Mouse (Mus musculus): ENCODE data around the gene Slc28a3. TPM values are rescaled to one million over a fixed set of nuclear protein-coding genes. Genes with fewer than 3 reads are reported as not detected.

Gene Slc28a3
- polyA plus RNA-seq, 1 experiment = 0.15 TPM

DNA sequence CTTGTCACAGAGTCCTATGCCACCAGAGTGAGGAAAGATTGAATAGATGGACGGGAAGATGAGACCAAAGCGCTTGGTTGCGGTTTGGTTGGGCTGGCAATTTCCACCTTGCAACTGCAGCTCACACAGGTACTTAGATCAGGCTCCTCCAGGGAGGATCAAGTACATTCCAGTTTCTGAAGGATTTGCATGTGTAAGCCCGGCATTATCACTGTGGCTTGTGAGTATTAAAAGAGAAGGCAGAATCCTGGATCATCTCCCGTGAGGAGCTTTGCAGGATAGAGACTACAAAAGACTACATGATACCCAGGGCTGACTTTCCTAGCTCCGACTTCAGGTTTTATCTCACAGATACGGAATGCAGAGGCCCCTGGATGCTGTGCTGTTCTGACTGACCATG, 71.7 kb downstream of the Slc28a3 start:
- DNase-seq (ENCODE audit: low read depth) = no peak

DNA sequence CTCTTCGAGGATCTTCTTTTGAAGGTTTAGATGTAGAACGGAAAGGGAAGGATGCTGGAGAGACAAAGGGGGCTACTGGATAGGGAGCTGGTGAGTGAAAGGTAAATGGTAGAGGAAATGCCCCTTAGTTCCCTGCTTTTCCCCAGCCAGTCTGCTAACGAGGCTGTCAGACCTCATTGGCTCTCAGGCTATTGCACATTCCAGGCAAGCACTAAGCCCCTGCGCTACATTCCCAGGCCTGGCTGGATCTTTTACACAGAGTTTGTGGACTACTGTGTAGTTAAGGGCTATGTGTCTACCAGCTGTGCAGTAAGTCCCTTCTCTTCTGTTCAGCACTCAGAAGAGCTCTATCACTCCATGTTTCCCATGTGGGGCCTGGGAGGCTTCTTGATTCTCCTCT, 72.3 kb downstream of the Slc28a3 start:
- TF ChIP-seq CTCF (IDR thresholded peaks at IDR 0.05; ENCODE audit: borderline replicate concordance, extremely low read depth, insufficient read depth, insufficient read length) (no peak), POLR2A (IDR thresholded peaks at IDR 0.05; ENCODE audit: borderline replicate concordance, extremely low read depth, insufficient read depth, insufficient read length, poor library complexity, severe bottlenecking) (no peak)
- no peak for DNase-seq (ENCODE audit: low read depth)

More for the DNA sequence above, 71.7 kb downstream of the Slc28a3 start:
- TF ChIP-seq POLR2A (IDR thresholded peaks at IDR 0.05; ENCODE audit: borderline replicate concordance, extremely low read depth, insufficient read depth, insufficient read length, poor library complexity, severe bottlenecking) (no peak), CTCF (IDR thresholded peaks at IDR 0.05; ENCODE audit: borderline replicate concordance, extremely low read depth, insufficient read depth, insufficient read length) (no peak)

DNA sequence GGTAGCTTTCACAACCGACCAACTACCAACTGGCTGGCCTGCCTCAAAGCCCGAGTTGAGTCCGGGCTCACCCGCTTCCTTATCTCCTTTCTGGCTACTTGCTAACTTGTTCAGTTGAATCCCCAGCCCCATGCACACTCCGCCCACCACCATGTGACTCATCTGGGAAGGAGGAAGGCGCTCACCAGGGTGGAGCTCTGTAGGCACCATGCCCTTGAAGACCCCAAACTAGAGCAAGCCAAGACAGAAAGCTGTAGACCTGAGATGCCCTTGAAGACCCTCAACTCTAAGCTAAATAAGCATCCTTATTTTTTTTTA, 72.8 kb downstream of the Slc28a3 start:
- DNase-seq (ENCODE audit: low read depth) = no peak
- TF ChIP-seq CTCF (IDR thresholded peaks at IDR 0.05; ENCODE audit: borderline replicate concordance, extremely low read depth, insufficient read depth, insufficient read length) (no peak), POLR2A (IDR thresholded peaks at IDR 0.05; ENCODE audit: borderline replicate concordance, extremely low read depth, insufficient read depth, insufficient read length, poor library complexity, severe bottlenecking) (no peak)

DNA sequence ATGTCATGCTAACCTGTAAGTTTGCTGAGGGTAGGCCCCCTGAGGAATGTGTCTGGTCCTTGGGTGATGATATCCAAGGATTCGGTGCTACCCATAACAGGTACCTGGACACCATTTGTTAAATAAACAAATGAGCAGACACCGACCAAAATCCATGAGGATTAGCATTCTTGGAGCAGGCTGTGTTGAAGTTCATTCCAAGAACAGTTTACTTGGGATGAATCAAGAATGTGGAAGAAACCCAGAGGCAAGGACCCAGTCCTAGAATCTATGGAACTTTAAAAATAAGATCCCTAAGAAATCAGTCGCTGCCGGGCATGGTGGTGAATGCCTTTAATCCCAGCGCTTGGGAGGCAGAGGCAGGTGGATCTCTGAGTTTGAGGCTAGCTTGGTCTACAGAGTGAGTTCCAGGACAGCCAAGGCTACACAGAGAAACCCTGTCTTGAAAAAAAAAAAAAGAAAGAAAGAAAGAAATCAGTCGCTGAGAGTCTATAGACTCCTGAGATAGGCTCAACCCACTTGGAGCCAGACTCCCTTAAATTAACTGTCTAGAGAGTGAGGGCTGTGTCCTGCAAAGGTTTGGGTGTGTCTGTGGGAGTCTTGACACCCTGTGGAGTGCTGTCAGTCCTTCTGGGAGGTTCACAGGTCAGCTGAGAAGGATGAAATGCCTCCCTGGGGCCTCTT, 73.3 kb downstream of the Slc28a3 start:
- no peak for DNase-seq (ENCODE audit: low read depth)
- no peak for TF ChIP-seq POLR2A (IDR thresholded peaks at IDR 0.05; ENCODE audit: borderline replicate concordance, extremely low read depth, insufficient read depth, insufficient read length, poor library complexity, severe bottlenecking)

DNA sequence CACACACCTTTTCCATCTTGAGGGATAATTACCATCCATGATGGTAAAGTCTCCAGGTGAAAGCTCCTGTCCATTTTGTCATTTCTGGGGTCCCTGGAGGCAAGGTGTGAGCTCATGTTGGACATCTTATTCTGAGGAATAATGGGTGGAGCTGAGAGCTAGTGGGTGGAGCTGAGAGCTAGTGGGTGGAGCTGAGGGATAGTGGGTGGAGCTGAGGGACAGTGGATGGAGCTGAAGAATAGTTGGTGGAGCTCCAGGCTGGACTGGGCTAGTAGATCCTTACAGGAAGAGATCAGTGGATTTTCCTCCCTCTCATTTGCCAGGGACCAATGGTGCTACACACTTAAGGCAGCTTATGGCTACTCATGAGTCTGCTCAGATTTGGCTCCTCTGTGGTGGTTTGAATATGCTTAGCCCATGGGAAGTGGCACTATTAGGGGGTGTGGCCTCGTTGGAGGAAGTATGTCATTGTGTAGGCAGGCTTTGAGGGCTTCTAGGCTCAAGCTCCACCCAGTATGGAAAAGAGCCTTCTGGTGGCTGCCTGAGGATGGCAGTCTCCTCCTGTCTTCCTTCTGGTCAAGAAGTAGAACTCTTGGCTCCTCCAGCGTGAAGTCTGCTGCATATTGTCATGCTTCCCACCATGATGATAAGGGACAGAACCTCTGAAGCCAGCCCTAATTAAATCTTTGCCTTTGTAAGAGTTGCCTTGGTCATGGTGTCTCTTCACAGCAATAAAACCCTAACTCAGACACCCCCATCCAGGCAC, 74.0 kb downstream of the Slc28a3 start:
- no peak for TF ChIP-seq CTCF (IDR thresholded peaks at IDR 0.05; ENCODE audit: borderline replicate concordance, extremely low read depth, insufficient read depth, insufficient read length)
- TF ChIP-seq POLR2A (IDR thresholded peaks at IDR 0.05; ENCODE audit: borderline replicate concordance, extremely low read depth, insufficient read depth, insufficient read length, poor library complexity, severe bottlenecking) = no peak
- no peak for DNase-seq (ENCODE audit: low read depth)

DNA sequence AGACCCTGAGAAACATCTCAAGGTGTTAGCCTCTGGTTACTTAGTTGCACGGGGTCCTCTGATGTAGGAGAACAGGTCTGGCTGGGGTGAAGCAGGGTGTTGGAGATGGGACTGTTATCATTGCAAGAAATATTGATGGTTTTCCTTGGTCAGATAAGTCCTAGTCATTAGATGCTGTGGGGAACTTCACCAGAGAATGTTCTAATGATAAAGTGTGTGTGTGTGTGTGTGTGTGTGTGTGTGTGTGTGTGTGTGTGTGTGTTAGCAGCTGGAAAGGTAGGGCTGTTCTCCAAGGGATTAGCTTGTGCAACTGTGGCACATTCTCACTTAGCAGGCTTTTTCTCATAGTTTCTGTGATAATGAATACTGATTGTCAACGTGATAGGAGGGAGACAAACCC, 75.4 kb downstream of the Slc28a3 start:
- TF ChIP-seq CTCF (IDR thresholded peaks at IDR 0.05; ENCODE audit: borderline replicate concordance, extremely low read depth, insufficient read depth, insufficient read length) (no peak), POLR2A (IDR thresholded peaks at IDR 0.05; ENCODE audit: borderline replicate concordance, extremely low read depth, insufficient read depth, insufficient read length, poor library complexity, severe bottlenecking) (no peak)

DNA sequence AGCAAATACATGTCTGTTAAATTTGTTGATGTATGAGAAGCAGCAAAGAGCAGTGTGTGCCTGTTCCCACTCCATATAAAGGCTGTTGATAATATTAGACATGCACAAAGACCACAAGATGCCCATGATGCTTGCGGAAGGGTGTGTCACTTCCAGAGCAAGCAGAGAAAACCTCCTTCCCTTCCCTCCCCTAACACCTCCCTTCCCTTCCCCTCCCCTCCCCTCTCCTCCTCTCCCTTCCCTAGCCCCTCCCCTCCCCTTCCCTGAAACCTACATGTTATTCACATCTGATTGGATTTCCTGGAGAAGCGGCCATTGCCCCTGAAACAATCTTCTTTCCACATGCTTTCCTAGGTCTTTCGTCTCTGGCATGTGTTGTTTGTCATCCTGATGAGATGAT, 75.8 kb downstream of the Slc28a3 start:
- no peak for TF ChIP-seq CTCF (IDR thresholded peaks at IDR 0.05; ENCODE audit: borderline replicate concordance, extremely low read depth, insufficient read depth, insufficient read length)
- TF ChIP-seq POLR2A (IDR thresholded peaks at IDR 0.05; ENCODE audit: borderline replicate concordance, extremely low read depth, insufficient read depth, insufficient read length, poor library complexity, severe bottlenecking) = no peak
- DNase-seq (ENCODE audit: low read depth) = no peak

More for the DNA sequence above, 75.4 kb downstream of the Slc28a3 start:
- DNase-seq (ENCODE audit: low read depth) = no peak

DNA sequence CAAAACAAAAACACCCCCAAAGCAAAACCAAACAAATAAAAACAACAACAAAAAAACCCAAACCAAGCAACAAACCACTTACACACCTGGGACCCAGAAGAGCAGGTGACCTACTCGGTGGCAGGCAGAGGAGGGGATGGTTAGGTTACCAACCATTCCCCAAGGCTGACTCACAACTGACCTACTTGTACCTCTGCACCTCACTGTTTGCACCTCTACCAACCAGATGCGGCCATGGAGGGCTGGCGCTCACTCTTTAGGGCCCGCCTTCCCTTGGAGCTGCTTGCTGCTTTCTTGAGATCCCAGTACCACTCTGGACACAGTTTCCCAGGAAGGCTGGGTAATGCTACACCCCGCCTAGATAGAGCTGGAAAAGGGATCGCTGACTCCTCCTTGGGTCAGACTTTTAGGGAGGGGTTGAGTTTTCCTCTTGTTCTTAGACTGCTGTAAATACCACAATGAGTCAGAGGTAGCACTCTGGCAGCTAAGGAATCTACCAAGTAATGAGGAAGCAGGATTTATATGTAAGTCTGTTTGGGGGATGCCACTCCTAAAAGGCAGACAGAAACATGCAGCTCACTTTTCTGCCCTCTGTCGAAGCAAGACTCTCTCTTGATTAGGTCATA, 76.3 kb downstream of the Slc28a3 start:
- no peak for DNase-seq (ENCODE audit: low read depth)
- no peak for TF ChIP-seq POLR2A (IDR thresholded peaks at IDR 0.05; ENCODE audit: borderline replicate concordance, extremely low read depth, insufficient read depth, insufficient read length, poor library complexity, severe bottlenecking)
- TF ChIP-seq CTCF (IDR thresholded peaks at IDR 0.05; ENCODE audit: borderline replicate concordance, extremely low read depth, insufficient read depth, insufficient read length) = no peak

DNA sequence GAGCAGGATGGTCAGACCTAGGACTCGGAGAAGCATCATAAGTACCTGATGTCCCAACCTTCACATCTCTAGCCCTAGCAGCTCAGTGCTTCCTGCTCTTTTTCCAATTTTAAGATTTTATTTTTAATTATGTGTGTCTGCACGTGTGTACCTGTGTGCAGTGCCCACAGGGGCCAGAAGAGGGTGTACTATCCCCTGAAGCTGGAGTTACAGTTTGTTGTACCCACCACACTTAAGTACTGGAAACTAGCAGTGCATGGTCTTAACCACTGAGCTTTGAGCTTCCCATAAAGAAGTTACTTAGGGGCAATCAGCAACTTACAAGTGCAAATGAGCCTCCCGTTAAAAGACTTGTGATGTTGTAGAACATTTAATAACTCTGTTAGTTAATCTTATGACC, 86.1 kb downstream of the Slc28a3 start:
- DNase-seq (ENCODE audit: low read depth) = no peak
- TF ChIP-seq CTCF (IDR thresholded peaks at IDR 0.05; ENCODE audit: borderline replicate concordance, extremely low read depth, insufficient read depth, insufficient read length) (no peak), POLR2A (IDR thresholded peaks at IDR 0.05; ENCODE audit: borderline replicate concordance, extremely low read depth, insufficient read depth, insufficient read length, poor library complexity, severe bottlenecking) (no peak)

DNA sequence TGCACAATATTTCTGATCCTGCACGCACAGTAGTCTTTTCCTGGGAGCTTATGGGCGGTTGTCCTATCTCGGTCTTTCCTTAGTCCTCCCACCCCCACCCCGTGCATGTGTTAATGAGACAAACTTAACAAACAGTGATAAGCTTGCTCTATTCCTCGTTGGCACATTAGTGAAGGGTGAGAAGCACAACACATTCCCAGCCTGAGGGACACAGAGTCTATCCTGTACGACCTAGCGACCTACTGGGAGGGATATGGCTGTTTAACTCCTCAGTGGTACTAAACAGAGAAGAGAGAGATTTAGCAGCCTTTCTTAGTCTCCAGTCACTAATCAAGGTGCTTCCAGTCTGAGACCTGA, 86.9 kb downstream of the Slc28a3 start:
- TF ChIP-seq POLR2A (IDR thresholded peaks at IDR 0.05; ENCODE audit: borderline replicate concordance, extremely low read depth, insufficient read depth, insufficient read length, poor library complexity, severe bottlenecking) (no peak), CTCF (IDR thresholded peaks at IDR 0.05; ENCODE audit: borderline replicate concordance, extremely low read depth, insufficient read depth, insufficient read length) (no peak)
- DNase-seq (ENCODE audit: low read depth) = no peak

DNA sequence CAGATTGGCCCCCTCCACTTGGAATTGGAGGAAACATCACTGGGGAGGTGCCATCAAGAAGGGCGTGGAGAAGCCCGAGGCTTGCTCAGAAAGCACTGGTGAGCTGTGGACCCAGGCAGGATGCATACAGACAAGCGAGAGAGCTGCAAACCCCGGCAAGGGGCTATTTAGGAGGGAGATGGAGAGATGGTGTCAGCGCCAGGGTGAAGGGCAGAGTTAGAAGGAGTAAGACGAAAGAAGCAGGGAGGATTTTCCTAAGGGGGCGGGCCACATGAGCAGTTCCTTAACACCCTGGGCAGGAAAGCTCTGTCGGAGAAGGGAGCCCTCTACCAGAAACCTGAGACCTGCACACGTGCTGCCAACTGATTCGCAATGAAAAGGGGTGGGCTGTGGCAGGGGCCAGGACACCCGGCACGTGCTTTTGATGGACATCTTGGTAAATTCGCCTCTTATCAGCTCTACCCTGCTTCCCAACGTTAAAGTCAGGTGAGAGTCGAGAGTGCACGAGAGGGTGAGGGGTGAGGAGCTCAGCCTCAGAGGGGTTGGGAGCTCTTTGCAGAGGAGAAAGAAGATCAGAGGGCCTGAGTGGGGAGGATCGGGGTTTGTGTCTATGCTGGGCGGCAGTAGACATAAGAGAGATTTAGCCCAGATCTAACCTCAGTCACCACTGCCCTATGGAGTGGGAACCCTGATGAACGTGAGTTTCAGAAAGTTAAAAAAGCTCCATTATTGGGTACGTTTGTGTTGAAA, 87.5 kb downstream of the Slc28a3 start:
- DNase-seq (ENCODE audit: low read depth) = no peak
- no peak for TF ChIP-seq CTCF (IDR thresholded peaks at IDR 0.05; ENCODE audit: borderline replicate concordance, extremely low read depth, insufficient read depth, insufficient read length)
- no peak for TF ChIP-seq POLR2A (IDR thresholded peaks at IDR 0.05; ENCODE audit: borderline replicate concordance, extremely low read depth, insufficient read depth, insufficient read length, poor library complexity, severe bottlenecking)
